Mouse (Mus musculus) left cerebral cortex, postnatal 14 days (tissue): ENCODE measurements around the gene Fcer1g. TPM values are rescaled to one million over a fixed set of nuclear protein-coding genes. Genes with fewer than 3 reads are reported as not detected.

Source experiments
- DNase-seq, 2 experiments: peaks; one replicate each; pipeline ENCODE4 v3.0.0; 2021 to 2022; ENCODE audit warnings: low spot score in 2 of 2, mixed read lengths in 1 of 2
- intact Hi-C: fragments of 180-260 bp; cut with DNase I; formaldehyde crosslinking; loops from one replicate; pipeline ENCODE4 v1.15.1; 2025
- total RNA-seq, 2 experiments: library from RNA; stranded (reverse); gene quantifications; 2 replicates each; pipeline ENCODE4 v1.2.3; 2021

The Fcer1g gene
- total RNA-seq, 2 experiments from 2014 or later: 11.1 to 16.0 TPM

GRCm38 (mm10) chr1:171224857-171225256, 9.3 kb downstream of the Fcer1g start, which contains the start of gene Apoa2:
Gene Apoa2, plus strand, starts transcription at chr1:171225054.
- intact Hi-C loops: loop anchor here (5.0 kb wide), 1 partner anchor 63 kb away; no protein-coding TSS in a partner anchor
- DNase-seq: no peak

- intact Hi-C loops: loop anchor here (5.0 kb wide), 1 partner anchor 61 kb away; no protein-coding TSS in a partner anchor
Observed at GRCm38 (mm10) chr1:171223796-171224195, 10.4 kb downstream of the Fcer1g start.

GRCm38 (mm10) chr1:171223168-171223567, 11.0 kb downstream of the Fcer1g start:
- intact Hi-C loops: loop anchor here (5.0 kb wide), 1 partner anchor 61 kb away; no protein-coding TSS in a partner anchor
- no peak for DNase-seq

More at GRCm38 (mm10) chr1:171223796-171224195, 10.4 kb downstream of the Fcer1g start:
- no peak for DNase-seq

- DNase-seq: peak; percentile 94 to 98
- intact Hi-C loops: loop anchor here (5.0 kb wide), 1 partner anchor 60 kb away; no protein-coding TSS in a partner anchor
Observed at GRCm38 (mm10) chr1:171222238-171223155, 11.7 kb downstream of the Fcer1g start, which contains the start of gene Tomm40l. Gene Tomm40l, minus strand, starts transcription at chr1:171222514.

- DNase-seq: no peak
- intact Hi-C loops: loop anchor here (2.0 to 5.0 kb wide), 2 partner anchors 59 to 103 kb away; no protein-coding TSS in a partner anchor
Observed at GRCm38 (mm10) chr1:171221281-171222193, 12.6 kb downstream of the Fcer1g start.

GRCm38 (mm10) chr1:171220871-171221270, 13.3 kb downstream of the Fcer1g start:
- DNase-seq: peak; percentile 92 to 93
- intact Hi-C loops: loop anchor here (2.0 to 5.0 kb wide), 2 partner anchors 59 to 102 kb away; no protein-coding TSS in a partner anchor

- intact Hi-C loops: no loop called here
- DNase-seq: no peak
Observed at GRCm38 (mm10) chr1:171216241-171216955, 17.8 kb downstream of the Fcer1g start.

GRCm38 (mm10) chr1:171213801-171214496, 20.2 kb downstream of the Fcer1g start, which contains the start of gene Nr1i3:
Gene Nr1i3, plus strand, starts transcription at chr1:171213970.
- intact Hi-C loops: no loop called here
- DNase-seq: no peak

- no peak for DNase-seq
- intact Hi-C loops: no loop called here
Observed at GRCm38 (mm10) chr1:171212854-171213253, 21.3 kb downstream of the Fcer1g start.

GRCm38 (mm10) chr1:171209409-171209808, 24.8 kb downstream of the Fcer1g start:
- no peak for DNase-seq
- intact Hi-C loops: no loop called here

GRCm38 (mm10) chr1:171205704-171206493, 28.3 kb downstream of the Fcer1g start:
- intact Hi-C loops: no loop called here
- no peak for DNase-seq

- intact Hi-C loops: no loop called here
- no peak for DNase-seq
Observed at GRCm38 (mm10) chr1:171204249-171204644, 29.9 kb downstream of the Fcer1g start.

GRCm38 (mm10) chr1:171203471-171204248, 30.5 kb downstream of the Fcer1g start:
- intact Hi-C loops: no loop called here
- no peak for DNase-seq

- no peak for DNase-seq
Observed at GRCm38 (mm10) chr1:171200769-171201168, 33.4 kb downstream of the Fcer1g start.

GRCm38 (mm10) chr1:171199532-171199931, 34.6 kb downstream of the Fcer1g start:
- intact Hi-C loops: no loop called here
- DNase-seq: no peak

More at GRCm38 (mm10) chr1:171200769-171201168, 33.4 kb downstream of the Fcer1g start:
- intact Hi-C loops: no loop called here

GRCm38 (mm10) chr1:171195887-171196397, 38.2 kb downstream of the Fcer1g start, which contains the start of gene Pcp4l1:
Gene Pcp4l1, minus strand, starts transcription at chr1:171196268.
- DNase-seq: peak; percentile 65 to 68
- intact Hi-C loops: no loop called here
